Mouse (Mus musculus): ENCODE measurements around the gene Dlg2. TPM values are rescaled to one million over a fixed set of nuclear protein-coding genes. Genes with fewer than 3 reads are reported as not detected.
"Not testable (repeated sequence)": the region's sequence is repeated elsewhere in the genome, so short reads cannot be mapped to it uniquely, and the experiment has no call there.

The Dlg2 gene
- total RNA-seq, 2 experiments from 2014 or later = 40.3 to 65.7 TPM

GRCm38 (mm10) chr7:90841276-90841675 lies 364.8 kb downstream of the Dlg2 start:
- no peak for DNase-seq

- DNase-seq = no peak
These were observed 367.1 kb downstream of the Dlg2 start for GRCm38 (mm10) chr7:90843345-90844293.

GRCm38 (mm10) chr7:90876796-90877195 lies 400.3 kb downstream of the Dlg2 start:
- DNase-seq = not testable (repeated sequence)

DNA sequence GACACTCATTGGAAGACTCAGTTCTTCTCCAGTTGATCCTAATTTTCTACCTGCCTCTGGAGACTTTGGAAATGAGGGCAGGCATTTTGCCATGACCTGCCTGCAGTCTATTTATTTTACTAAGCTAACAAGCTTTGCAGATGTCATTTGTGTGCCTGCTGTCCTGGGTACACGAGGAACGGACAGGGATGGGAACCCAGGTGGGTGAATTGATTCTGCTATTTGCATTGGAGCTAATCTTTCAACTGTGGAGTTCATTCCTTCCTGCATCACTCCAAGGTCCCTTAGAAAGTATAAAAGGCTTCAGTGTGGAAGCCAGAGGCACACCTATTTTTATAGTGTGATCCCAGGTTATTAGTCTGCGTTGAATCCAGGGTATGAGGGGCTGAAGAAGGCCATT lies 406.3 kb downstream of the Dlg2 start:
- DNase-seq = no peak

- no peak for DNase-seq
These were observed 410.0 kb downstream of the Dlg2 start for GRCm38 (mm10) chr7:90886396-90887006.

- peak; percentile 5 for DNase-seq
These were observed 410.7 kb downstream of the Dlg2 start for GRCm38 (mm10) chr7:90887007-90887720.

- DNase-seq = no peak
These were observed 451.0 kb downstream of the Dlg2 start for GRCm38 (mm10) chr7:90927441-90927840.

DNA sequence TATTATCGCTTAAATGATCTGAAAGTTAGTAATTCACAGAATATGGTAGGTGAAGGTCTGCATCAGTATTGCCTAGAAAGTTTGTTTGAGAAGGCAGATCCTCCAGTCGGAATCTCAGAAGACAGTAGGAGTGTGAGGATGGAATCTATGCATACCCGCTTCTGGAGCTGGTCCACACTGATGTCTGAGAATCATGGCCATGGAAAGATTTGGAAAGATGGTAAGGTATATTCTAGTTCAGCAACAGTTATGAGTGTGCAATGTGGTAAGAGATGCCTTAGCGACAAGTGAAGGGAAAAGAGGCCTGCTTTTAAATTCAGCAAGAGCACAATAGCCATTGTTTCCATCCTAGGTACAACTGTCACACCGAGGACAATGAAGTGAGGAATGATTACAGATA lies 464.3 kb downstream of the Dlg2 start:
- no peak for DNase-seq

GRCm38 (mm10) chr7:90947073-90947472 lies 470.6 kb downstream of the Dlg2 start:
- no peak for DNase-seq

DNA sequence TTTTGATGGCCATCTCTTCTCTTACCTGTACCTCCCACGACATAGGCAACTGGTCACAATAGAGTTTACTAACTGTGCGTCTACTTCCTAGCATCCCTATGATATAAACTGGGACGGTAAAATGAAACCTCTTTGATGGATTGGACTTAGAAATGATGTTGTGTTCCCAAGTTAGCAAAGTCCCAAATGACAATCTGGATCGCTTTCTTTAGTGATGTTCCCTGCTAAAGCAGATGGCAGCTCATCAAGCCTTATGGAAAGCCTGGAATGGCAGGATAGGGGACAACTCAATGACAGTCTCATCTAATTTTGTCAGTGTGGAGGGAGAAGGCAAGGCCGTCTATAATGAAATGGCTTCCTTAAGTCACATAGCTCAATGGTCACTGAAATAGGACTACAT lies 472.7 kb downstream of the Dlg2 start:
- no peak for DNase-seq

GRCm38 (mm10) chr7:90977241-90977640 lies 500.8 kb downstream of the Dlg2 start:
- DNase-seq = no peak

DNA sequence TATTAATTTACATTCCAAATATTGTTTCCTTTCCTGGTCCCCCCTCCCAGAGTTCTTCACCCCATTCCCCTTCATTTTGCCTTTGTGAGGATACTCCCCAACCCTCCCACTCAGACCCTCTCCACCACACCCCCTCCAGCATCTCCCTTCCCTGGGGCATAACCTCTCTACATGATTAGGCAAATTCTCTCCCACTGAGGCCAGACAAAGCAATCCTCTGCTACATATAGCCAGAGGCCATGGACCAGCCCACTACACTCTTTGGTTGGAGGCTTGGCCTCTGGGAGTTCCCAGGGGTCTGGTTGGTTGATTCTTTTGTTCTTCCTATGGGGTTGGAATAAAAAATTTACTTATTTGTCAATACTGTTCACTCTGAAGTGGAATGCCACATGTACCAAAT lies 505.6 kb downstream of the Dlg2 start:
- DNase-seq = no peak

DNA sequence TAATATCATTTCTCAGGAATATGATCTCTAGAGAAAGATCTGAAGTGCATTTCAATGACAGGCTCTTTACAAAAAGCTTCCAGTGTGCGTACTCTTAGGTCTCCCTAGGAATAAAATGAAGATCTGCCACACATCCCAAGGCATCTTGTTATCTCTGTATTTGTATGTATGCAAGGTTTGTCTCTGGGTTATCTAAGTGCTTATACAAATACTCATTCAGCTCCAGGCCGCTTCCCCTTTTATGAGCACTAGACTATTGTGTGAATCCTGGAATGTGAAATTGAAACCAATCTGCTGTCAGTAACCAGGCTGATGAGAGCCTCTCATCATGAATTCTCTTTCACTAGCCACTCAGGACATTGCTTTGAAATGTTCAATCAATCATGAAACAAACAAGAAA lies 534.2 kb downstream of the Dlg2 start:
- DNase-seq = no peak

- DNase-seq = no peak
These were observed 568.7 kb downstream of the Dlg2 start for GRCm38 (mm10) chr7:91044998-91045741.

DNA sequence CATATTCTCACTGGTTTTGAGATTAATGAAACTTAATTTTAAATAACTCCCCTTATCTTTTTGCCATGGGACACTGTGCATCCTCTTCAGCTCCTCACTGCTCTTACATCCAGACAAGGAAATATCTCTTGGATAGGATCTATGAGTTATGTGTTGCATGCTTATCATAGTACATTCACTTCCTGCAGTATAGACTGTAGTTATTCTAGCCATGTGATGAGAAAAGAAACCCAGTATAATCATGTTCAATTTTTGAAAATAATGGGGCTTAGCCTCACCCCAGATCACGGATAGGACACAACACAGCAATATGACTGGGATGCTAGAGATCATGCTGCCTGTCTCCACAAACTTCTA lies 569.2 kb downstream of the Dlg2 start:
- DNase-seq = no peak

DNA sequence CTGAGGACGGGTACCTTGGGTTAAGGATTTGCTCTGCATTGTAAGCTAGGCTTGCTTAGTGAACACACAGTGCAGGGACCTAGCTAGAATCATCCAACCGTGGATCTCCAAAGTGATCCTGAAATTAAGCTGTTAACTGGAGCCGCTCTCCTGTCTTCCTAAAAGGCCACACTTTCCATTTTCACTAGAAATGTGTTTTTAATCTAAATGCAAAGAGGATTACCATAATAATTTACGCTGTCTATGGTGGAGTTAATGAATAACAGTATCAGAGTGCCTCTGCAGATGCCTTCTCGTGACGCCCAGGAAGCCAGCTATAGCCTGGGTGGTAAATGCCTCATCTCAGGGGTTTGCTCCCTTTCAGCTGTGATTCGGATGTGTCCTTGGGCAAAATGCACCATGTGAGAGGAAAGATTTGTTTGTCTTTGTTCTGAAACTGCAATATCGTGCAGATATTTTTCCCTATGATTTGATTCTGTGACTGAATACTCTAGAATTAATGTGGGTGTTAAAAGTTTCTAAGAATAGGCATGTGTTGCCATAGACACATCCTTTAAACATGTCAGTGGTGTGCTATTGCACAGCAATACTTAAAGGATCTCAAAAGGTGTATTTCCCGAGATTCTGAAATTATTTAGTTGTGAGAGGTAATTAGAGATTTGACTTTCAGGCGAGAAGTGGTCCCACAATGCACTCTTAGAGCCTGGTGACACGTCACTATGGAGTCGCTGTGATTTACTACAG lies 587.0 kb downstream of the Dlg2 start:
- no peak for DNase-seq

- no peak for DNase-seq
These were observed 595.6 kb downstream of the Dlg2 start for GRCm38 (mm10) chr7:91071751-91072707.

DNA sequence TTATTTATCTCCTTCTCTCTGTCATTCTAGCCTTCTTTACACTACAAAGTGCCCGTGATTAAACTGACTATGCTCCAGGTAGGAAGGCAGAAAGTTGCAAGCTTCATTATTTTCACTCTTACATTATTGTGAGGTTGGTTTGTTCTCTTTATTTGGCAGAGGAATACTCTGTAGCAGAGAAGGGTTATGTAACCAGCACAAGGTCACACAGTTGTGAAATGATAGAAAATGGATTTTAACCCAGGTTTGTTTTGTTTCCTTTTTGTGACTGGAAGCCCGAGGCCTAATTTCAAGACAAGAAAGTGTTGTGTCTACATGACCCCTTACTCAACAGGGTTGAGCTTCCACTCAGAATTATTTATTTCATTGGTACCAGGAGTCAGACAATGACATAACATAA lies 609.6 kb downstream of the Dlg2 start:
- DNase-seq = peak; percentile 7

DNA sequence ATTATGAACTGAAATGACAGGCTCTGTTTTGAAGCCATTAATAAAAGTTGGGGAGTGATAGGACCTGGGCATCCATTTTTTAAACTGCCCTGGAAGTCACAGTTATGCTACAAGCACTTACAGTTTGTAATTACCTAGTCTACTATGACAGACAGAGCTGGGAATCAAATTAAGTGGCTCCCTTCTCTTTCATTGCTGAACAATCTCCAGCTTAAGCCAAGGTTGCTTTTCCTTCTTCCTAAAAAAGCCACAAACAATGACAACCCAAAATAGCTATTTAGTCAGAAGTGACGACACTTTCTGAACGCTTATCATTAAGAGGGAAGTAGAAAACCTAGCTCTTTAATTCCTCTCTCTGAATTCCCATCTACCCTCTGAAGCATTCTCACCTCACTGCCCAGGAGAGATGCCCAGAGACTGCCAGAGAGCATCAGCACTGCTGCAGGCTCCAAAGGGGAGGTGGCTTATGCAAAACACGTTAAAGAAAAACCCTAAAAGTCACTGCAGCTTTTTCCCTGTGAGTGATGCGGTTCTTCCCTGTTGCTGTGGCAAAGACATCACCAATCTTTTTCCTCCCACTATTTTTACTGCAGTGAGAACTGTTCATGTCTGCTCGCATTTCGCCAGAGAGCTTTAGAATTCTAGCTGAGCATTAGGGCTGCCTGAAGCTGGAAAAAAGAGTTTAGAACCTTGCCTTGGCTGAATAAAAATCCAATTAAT lies 612.9 kb downstream of the Dlg2 start:
- DNase-seq = no peak

Measured in adrenal gland, postnatal 10 days (tissue).